Mouse (Mus musculus) embryo, embryonic 10.5 days (tissue): ENCODE data around the gene Prrt3.

Experiments
- DNase-seq: peaks from one replicate; pipeline ENCODE4 v3.0.0-alpha.2; 2015; ENCODE audit warnings: low spot score

Gene Prrt3

DNA sequence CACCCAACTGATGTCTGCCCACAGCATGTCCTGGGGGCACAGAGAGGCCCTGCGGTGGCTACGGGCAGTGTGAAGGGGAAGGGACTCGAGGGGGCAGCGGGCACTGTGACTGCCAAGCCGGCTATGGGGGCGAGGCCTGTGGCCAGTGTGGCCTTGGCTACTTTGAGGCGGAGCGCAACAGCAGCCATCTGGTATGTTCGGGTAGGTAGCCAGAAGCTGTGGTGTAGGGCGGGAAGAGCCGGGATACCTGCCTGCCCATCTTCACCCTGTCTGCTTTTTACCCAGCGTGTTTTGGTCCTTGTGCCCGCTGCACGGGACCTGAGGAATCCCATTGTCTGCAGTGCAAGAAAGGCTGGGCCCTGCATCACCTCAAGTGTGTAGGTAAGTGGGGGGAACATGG is 12.3 kb downstream of the Prrt3 start:
- no peak for DNase-seq

DNA sequence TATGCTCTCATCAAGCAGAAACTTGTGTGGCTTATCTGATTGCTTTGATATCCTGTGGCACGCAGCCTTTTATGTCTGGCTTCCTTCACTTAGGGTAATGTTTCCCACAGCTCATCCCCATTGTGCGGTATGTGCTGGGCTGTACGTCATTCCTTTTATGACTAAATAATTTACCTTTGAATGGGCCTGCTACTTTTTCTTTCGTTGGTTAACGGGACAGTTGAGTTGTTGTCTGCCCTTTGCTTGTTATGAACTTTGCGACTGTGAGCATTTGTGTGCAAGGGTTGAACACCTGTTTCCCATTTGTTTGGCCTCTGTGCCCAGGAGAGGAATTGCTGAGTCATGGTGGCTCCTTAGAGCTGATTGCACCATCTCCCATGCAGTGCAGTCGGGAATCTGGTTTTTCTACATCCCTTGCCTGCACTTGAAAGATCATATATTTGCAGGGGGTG is 14.6 kb downstream of the Prrt3 start:
- DNase-seq, result peak; percentile 69

DNA sequence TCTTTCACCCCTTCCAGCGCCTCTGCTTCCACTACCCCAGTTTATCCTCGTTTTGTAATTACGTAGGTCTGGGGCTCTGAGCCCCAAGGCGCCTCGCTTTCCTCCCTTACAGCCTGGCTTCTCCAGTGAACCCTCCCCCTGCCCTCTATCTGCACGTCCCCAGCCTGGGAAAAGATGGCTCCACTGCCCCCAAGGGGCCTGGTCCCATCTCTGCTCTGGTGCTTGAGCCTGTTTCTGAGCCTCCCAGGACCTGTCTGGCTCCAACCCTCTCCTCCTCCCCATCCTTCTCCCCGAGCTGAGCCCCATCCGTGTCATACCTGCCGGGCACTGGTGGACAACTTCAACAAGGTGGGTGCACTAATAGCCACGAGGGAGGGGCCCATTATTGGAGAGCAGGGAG is 18.0 kb downstream of the Prrt3 start:
- peak; percentile 61 for DNase-seq

DNA sequence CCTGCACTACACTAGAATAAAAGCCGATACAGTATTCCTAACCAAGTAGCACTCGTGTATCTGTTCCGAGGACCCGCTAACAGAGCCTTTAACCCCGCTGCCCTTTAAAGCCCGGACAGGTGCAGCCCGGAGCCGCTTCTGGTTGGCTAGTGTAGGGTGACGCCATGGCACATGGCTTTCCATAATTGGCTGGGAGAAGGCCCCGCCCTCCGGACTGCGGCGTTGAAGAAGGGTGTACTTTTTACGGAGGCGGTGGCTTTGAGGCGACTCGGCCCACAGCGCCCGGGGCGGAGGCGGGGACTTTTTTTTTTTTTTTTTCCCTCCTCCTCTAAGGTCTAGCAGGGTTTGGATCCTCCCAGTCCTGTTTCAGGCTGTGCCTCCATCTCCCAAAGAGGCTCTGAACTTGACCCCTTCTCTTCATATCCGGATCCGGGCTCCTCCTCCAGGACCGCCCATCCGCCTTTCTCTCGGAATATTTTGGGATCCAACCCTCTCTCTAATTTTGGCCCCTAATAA is 18.6 kb downstream of the Prrt3 start, which contains the start of gene Creld1:
Gene Creld1 (plus strand): TSS at position 198 of the 516 bp plus-strand sequence.
- DNase-seq, result peak; percentile 97

DNA sequence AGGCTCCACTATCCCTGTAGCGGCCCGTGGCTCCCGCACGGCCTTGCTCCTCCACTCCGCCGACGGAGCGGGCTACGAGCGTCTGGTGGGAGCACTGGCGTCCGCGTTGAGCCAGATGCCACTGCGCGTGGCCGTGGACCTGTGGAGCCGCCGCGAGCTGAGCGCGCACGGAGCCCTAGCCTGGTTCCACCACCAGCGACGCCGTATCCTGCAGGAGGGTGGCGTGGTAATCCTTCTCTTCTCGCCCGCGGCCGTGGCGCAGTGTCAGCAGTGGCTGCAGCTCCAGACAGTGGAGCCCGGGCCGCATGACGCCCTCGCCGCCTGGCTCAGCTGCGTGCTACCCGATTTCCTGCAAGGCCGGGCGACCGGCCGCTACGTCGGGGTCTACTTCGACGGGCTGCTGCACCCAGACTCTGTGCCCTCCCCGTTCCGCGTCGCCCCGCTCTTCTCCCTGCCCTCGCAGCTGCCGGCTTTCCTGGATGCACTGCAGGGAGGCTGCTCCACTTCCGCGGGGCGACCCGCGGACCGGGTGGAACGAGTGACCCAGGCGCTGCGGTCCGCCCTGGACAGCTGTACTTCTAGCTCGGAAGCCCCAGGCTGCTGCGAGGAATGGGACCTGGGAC is 19.1 kb downstream of the Prrt3 start:
- peak; percentile 31 for DNase-seq

DNA sequence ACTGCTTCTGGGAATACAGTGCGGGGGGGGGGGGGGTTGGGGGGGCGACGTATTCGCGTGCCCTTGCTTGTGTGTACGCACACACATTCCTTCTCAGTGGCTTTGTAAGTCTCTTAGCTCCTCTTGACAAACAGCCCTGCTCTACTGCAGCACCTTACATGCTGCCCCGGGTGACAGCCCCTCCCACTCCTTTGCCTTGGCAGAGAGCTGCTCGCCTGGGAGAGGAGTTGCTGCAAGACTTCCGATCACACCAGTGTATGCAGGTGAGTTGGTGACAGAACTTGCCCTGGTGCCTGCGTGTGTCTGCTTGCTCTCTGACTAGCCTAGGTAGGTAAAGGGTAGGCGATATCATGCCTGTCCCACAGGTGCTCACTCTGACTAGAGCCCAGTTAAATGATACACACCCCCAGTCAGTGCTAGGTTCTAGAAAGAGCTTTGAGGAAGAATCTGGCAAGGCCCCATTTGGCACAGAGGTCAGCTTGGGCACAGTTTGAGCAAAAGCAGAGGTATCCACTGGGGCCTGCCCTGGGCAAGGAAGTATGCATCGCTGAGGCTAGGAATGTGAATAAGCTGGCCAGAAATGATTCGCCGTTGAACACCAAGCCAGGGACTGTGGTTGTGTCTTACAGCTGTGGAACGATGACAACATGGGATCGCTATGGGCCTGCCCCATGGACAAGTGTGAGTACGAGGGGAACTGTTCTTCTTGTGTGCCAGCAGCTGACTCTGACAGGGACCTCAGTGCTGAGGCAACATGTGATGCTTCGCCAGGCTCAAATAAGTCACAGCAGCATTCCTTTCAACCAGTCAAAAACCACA is 21.0 kb downstream of the Prrt3 start:
- no peak for DNase-seq

DNA sequence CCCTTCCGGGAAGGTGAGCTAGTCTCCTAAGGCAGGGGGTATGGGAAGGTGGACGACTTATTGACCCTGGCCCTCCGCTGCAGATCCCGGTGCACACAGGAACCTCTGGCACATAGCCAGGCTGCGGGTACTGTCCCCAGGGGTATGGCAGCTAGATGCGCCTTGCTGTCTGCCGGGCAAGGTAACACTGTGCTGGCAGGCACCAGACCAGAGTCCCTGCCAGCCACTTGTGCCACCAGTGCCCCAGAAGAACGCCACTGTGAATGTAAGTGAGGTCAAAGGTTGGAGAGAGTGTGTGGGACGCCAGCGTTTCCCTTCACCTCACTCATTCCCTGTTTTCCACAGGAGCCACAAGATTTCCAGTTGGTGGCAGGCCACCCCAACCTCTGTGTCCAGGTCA is 22.8 kb downstream of the Prrt3 start:
- DNase-seq, result no peak

DNA sequence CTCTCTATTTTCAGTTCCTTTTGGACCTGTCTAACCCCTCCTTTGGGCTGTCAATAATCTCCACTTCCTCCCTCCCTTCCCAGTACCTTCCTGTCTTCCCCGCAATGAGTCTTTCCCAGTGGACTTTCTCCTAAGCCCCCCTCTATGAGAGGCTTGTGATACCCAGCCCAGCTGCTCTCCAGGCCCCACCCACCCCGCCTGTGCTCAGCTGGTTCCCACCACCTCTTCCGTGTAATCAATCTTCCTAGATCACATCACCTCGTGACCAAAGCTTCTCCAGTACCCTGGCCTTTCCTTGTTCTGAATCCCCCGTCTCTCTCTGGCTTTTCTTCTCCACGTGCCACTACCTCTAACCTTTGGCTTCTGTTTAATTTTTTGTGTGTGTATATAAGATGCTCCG is 24.4 kb downstream of the Prrt3 start:
- no peak for DNase-seq

DNA sequence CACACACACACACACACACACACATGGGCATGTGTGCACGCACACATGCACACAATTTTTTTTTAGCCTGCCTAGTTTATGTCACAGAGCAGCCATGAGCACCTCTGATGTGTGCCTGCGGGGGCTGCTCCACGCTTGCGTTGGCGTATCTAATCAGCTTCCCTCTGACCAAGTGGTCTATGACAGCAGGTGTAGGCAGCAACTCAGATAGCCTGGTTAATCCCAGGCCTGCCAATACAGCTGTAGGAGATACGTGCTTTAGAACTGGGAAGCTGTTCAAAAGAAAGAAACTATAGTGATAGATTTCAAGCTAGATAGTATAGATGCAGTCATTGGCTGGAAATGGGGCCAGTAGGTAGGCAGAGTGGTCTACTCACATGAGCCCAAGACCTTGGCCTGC is 28.0 kb downstream of the Prrt3 start:
- DNase-seq, result no peak

DNA sequence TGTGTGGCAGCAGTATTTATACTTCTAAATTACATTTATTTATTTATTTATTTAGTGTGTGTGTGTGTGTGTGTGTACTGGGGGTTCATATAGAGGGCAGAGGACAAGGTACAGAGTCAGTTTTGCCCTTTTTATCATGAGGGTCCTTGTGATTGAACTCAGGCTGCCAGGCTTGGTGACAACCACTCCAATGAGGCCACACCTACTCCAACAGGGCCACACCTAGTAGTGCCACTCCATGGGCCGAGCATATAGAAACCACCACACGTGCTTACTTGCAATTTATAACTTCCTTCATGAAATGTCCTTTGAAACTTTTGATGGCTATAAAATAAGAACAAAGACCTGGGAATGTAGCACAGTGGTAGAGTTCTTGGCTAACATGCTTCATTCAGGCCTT is 28.5 kb downstream of the Prrt3 start:
- no peak for DNase-seq

DNA sequence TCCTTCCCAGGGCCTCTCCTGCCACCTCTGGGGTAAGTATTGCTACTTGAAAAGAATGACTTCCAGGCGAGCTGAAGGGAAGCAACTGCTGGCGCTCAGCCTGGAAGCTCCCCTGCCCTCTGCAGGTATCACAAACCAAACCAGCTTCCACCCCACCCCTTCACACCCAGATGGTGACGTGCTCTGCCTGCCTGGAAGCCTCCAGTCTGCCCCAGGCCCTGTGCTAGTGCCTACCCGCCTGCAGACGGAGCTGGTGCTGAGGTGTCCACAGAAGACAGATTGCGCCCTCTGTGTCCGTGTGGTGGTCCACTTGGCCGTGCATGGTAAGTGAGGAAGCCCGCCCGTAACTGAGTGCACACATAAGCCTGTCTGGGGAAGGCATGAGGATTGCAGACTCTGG is 29.7 kb downstream of the Prrt3 start:
- DNase-seq, result no peak

DNA sequence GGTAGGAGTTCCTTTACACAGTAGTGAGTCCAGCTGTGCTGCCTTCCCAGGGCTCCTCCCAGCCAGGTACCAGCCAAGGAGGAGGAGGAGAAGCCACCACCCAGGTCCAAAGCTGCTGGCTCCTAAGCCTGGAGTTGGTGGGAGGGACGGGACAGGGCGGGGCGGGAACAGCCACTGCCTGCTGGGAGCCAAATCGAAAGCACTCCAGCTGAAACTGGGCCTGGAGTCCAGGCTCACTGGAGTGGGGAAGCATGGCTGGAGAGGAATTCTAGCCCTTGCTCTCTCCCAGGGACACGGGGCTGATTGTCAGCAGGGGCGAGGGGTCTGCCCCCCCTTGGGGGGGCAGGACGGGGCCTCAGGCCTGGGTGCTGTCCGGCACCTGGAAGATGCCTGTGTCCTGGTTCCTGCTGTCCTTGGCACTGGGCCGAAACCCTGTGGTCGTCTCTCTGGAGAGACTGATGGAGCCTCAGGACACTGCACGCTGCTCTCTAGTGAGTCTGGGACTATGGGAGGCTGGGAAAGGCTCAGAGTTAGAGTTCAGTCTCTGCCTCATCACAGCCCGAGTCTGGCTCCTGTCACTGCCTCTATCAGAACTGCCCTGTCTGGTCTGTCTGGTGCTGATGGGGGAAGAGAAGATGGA is 30.3 kb downstream of the Prrt3 start, which contains the start of gene Il17rc:
Gene Il17rc (plus strand): TSS at position 131 of the 640 bp plus-strand sequence.
- DNase-seq, result peak; percentile 39

DNA sequence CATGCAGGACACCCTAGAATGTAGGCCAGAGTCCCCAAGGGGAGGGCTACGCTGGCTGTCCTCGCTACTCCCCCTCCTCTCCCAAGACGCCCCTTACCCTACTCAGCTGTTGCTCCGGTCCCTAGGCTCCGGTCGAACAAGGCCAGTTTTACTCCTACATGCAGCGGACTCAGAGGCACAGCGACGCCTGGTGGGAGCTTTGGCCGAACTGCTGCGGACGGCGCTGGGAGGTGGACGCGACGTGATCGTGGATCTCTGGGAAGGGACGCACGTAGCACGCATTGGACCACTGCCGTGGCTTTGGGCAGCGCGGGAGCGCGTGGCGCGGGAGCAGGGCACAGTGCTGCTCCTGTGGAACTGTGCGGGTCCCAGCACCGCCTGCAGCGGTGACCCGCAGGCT is 32.3 kb downstream of the Prrt3 start:
- peak; percentile 84 for DNase-seq

DNA sequence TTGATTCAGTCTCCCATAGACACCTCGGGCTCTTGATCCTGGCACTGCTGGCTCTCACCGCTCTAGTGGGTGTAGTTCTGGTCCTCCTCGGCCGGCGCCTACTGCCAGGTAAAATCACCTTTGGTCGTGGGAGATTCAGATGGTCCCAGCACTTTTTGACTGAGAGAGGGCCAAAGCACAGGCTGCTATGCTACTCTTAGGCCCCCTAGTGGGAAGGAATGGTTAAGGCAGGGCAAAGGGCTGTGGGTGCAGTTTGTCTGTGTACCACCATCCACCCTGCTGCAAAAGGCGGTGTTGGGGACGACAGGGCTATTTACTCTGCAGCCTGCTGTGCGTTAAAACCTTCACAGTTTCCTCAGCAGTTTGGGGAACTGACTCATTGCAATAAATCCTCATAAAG is 32.7 kb downstream of the Prrt3 start:
- DNase-seq, result peak; percentile 89

DNA sequence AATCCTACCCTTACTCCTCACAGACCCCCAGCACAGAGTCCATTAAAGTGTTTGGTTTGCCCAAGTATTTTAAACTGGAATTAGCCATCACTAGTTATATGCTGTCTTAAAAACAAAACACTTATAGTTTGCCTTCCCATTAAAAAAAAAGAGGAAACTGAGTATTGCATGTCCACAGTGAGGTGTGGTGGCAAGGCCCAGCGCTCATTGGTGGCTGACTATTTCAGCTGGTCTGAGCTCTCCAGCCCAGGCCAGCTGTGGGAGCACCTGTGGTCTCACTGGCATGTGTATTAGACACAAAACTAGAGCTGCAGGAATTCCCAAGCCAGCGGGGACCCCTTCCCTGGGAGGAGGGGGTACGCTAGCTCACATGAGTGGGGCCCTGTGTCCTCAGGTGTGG is 33.2 kb downstream of the Prrt3 start:
- no peak for DNase-seq

DNA sequence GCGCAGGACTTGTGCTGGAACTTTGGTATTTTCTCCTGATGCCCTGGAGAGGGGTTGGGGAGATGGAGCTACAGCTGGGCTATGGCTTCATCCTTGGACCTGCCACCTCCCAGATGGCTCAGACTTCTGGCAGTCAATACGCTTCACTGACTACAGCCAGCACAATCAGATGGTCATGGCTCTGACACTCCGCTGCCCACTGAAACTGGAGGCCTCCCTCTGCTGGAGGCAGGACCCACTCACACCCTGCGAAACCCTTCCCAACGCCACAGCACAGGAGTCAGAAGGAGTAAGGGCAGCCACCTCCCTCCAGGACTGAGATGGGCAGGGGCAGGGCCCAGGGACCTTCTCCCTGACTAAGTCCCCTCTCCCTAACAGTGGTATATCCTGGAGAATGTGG is 36.1 kb downstream of the Prrt3 start:
- no peak for DNase-seq

DNA sequence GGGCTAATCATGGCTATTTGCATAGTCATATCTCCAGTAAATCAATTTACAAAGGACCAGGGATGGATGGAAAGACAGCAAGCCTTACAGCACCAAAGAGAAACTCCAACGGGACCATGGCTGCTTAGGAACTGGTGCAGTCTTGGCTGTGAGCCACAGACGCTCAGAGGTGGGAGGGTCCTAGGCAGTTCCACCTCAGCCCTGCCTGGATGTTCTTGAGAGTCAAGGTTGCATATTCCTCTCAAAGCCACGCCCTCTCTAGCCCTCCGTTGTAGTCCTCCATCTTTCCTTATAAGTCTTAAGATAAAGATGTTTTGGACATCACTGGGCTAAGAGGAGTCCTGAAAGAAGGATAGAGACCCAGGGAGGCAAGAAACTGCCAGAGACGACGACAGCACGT is 37.7 kb downstream of the Prrt3 start:
- no peak for DNase-seq

DNA sequence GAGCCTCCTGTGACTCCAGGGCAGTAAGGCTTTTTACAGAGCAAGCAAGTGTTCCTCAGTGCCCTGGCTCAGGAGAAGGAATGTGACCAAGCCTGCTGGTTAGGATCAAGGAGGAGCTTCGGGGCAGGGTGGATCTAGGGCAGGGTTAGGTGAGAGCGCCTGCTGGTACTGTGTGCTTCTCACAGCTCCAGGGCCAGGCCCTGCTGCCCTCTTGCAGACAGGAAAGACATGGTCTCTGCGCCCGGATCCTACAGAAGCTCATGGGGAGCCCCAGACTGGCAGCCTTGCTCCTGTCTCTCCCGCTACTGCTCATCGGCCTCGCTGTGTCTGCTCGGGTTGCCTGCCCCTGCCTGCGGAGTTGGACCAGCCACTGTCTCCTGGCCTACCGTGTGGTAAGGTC is 43.1 kb downstream of the Prrt3 start:
- DNase-seq, result no peak

DNA sequence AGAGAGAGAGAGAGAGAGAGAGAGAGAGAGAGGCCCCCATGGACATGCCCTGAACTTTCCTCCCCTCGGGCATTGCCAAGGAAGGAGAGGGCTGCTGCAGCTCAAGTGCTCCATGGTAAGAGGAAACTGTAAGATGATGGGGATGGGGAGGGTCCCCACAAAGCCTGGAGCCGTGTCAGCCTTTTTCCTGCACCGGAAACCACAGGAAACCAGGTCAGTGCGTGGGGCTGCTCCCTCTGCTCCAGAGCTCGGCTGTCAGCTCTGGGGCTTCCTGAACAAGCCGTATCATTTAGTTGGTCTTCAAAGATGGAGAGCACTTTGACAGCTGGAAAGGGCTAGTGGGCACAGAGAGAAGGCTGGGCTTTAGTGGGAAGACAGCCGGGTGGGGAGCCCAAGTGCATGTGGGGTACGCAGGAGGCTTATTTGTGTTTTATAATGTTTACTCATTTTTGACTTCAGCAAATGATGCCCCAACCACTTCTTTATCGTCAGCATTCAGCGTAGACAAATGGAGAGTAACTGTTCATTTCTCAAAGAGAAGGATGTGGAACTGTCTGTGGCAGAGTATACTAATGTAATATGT is 43.7 kb downstream of the Prrt3 start, which contains the start of gene Il17re:
Gene Il17re (plus strand): TSS at position 533 of the 583 bp plus-strand sequence.
- DNase-seq, result no peak

DNA sequence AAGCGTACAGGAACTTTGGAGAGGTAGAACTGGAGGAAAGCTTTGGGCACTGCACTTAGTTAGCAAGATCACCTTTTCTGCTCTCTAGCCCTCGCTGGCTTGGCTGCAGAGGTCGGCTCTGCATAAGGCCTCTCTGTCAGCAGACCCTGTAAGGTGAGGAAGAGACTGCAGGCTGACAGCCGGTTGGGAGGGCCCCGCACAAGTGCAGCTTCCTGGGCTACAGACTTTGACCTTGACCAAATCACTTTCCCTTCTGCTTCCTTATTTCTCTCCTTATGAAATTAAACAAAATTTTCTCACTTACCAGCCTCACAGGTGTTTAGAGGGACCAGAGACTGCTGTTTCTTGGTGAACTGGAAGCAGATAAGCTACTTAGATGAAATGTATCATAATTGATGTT is 46.7 kb downstream of the Prrt3 start:
- DNase-seq, result no peak

DNA sequence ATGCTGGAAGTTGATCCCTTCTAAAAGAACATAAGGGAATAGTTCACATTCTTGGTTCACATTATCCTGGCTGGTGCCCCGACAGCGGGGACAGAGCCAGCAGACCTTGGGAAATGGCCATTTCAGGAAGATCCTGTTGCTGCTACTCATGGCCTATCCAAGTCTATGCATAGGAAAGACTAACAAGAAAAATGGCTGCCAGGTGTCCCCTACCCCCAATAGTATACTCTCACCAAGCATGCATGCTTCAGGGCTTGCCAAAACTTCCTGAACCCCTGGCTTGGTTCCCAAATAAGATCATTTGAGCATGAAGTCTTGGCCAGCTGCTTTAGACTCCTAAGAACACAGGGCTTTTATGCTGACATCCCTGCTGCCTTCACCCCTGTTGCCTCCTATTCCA is 49.9 kb downstream of the Prrt3 start:
- no peak for DNase-seq

DNA sequence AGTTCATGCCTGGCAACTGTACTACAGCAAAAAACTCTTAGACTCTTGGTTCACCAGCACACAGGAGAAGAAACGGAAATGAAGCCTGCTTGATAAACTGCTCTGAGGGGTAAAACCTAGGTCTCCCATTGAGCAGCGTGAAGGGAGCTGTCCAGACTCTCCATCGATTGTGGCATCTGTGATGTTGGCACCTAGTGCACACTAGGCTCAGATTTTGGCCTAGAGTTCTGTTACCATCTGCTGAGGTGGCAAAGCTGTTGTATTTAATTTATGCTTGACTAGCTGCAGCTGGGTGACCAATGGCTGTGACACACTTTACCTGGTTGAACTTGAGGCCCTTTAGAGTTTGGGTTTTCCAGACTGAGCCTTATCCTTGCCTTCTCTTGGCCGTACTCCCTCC is 54.1 kb downstream of the Prrt3 start:
- DNase-seq, result no peak
